Mouse (Mus musculus): ENCODE measurements around the gene Gm3002. TPM values are rescaled to one million over a fixed set of nuclear protein-coding genes. Genes with fewer than 3 reads are reported as not detected.

The Gm3002 gene
- 0.06 TPM in 1 of 2 replicates, not detected in the other for polyA plus RNA-seq (2012; rRNA removed)

DNA sequence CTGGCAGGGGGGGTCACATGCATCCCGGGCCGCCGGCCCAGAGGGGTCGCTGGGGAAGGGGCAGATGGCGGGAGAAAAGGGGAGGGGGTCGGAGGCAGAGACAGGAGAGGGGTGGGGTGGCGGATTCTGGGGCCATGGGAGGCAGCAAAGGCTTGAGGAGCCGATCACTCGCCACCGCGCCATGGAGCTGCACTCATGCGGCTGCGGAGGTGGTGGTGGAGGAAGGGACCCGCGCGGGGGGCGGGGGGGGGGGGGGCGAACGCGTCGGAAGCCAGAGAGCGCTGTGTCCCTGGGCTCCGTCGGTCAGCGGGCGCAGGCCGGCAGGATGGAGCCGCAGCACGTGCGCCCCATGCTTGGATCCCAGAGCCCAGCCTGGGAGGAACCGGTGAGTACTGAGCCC lies at the start of gene Gm3002:
Gm3002 (plus strand) TSS at position 301 of the 400 bp plus-strand sequence.

DNA sequence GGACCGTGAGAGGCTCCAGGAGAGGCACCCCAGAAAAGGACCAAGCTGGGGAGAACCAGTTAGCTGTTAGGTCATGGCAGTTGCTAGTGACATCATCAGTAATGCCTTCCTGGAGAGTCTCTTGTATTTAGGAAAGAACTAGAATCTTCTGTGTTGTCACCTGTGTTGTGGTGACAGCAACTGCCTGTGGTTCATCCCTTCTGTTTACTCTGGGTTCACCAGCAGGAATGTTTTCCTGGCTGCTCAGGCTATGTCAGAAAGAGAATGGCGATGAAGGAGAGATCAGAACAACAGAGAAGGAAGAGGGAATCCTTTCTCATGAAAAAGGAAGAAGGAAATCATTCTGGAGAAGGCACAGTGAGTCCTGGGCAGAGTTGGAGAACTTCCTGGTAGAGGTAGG lies 36.1 kb downstream of the Gm3002 start, which contains the start of gene Gm3033:
Gm3033 (plus strand) TSS at position 301 of the 400 bp plus-strand sequence.

DNA sequence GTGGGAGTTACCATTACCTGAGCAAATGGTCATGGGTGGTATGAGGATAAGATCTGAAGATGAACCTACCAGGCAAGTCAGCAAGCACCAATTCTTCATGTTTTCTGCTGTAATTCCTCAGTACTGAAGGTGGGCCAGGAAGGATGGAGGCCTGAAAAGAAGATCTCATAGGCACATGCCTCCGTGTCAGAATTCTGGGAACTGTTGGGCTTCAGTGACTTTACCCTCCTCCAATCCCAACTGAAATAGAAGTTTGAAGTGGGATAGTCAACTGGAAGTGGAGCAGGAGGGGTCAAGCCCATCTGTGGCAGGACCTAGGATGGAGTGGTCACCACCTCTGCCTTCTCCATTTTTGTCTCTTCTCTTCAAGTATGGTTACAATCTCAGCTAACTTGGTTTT lies 74.0 kb downstream of the Gm3002 start, which contains the start of gene Gm2916:
Gm2916 (plus strand) TSS at position 301 of the 400 bp plus-strand sequence.

DNA sequence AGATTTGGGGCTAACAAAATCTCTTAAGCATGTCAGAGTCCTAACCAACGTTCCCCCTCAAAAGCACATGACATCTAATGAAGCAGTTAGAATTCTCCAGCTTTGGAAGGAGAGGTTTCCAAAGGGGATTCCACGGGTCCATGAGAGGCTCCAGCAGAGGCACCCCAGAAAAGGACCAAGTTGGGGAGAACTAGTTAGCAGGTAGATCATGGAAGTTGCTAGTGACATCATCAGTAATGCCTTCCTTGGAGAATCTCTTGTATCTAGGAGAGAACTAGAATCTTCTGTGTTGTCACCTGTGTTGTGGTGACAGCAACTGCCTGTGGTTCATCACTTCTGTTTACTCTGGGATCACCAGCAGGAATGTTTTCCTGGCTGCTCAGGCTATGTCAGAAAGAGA lies 121.6 kb downstream of the Gm3002 start, which contains the start of gene Gm3029:
Gm3029 (plus strand) TSS at position 301 of the 400 bp plus-strand sequence.

DNA sequence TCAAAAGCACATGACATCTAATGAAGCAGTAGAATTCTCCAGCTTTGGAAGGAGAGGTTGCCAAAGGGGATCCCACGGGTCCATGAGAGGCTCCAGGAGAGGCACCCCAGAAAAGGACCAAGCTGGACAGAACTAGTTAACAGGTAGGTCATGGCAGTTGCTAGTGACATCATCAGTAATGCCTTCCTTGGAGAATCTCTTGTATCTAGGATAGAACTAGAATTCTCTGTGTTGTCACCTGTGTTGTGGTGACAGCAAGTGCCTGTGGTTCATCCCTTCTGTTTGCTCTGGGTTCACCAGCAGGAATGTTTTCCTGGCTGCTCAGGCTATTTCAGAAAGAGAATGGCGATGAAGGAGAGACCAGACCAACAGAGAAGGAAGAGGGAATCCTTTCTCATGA lies 153.4 kb downstream of the Gm3002 start, which contains the start of gene Gm3095:
Gm3095 (plus strand) TSS at position 301 of the 400 bp plus-strand sequence.

DNA sequence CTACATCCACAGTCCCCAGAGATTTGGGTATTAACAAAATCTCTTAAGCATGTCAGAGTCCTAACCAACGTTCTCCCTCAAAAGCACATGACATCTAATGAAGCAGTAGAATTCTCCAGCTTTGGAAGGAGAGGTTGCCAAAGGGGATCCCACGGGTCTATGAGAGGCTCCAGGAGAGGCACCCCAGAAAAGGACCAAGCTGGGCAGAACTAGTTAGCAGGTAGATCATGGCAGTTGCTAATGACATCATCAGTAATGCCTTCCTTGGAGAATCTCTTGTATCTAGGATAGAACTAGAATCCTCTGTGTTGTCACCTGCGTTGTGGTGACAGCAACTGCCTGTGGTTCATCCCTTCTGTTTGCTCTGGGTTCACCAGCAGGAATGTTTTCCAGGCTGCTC lies 188.2 kb downstream of the Gm3002 start, which contains the start of gene Gm3099:
Gm3099 (plus strand) TSS at position 301 of the 400 bp plus-strand sequence.

Other genes starting within 250 kb of the Gm3002 start
- gene Gm3012, start 175.6 kb upstream of the Gm3002 start, polyA plus RNA-seq (2012; rRNA removed): not detected in 2 replicates
- 0.07 TPM in 1 of 2 replicates, not detected in the other for gene Gm3020, start 158.0 kb upstream of the Gm3002 start, polyA plus RNA-seq (2012; rRNA removed)
- not detected in 2 replicates for gene Gm3043, start 121.3 kb upstream of the Gm3002 start, polyA plus RNA-seq (2012; rRNA removed)
- gene Gm3033, start 36.2 kb downstream of the Gm3002 start, polyA plus RNA-seq (2012; rRNA removed): not detected in 2 replicates
- gene Gm2916, start 74.1 kb downstream of the Gm3002 start, polyA plus RNA-seq (2012; rRNA removed): not detected in 2 replicates
- gene Gm3029, start 121.7 kb downstream of the Gm3002 start, polyA plus RNA-seq (2012; rRNA removed): not detected in 2 replicates
- gene Gm3095, start 153.5 kb downstream of the Gm3002 start, polyA plus RNA-seq (2012; rRNA removed): 0.20 TPM in 1 of 2 replicates, not detected in the other
- gene Gm3099, start 188.3 kb downstream of the Gm3002 start, polyA plus RNA-seq (2012; rRNA removed): not detected in 2 replicates
- gene Gm5796, start 213.9 kb downstream of the Gm3002 start, polyA plus RNA-seq (2012; rRNA removed): not detected in 2 replicates

Measured in colon, adult 2 months (tissue).